Mouse (Mus musculus): ENCODE results near the gene Bpifb9a.
"Not testable (repeated sequence)": the region's sequence is repeated elsewhere in the genome, so short reads cannot be mapped to it uniquely, and the experiment has no call there.

DNA sequence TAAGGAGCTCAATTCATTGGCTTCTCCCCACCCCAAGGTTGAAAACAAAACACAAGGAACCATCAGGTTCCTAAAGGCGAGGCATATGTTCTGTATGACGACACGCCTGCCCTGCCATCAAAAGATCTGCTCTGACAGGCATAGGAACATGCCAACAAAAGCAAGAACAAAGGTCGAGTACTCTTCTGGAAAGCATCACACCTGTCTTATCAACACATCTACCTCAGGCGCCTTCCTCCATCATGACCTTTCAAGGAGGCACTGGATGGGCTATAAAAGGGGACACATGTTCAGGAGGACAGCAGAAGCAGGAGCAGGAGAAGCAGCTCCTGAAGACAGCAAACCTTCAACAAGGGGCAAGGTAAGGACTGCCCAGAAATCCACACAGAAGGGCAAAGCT is at the start of gene Bpifb9a:
- not testable (repeated sequence) for TF ChIP-seq TCF12 (IDR thresholded peaks at IDR 0.05; ENCODE audit: insufficient read depth, poor library complexity, severe bottlenecking); POLR2A (IDR thresholded peaks at IDR 0.05; ENCODE audit: insufficient read length, low read depth); CEBPB (IDR thresholded peaks at IDR 0.05; ENCODE audit: insufficient read depth, poor library complexity, severe bottlenecking); USF1 (IDR thresholded peaks at IDR 0.05; ENCODE audit: low read depth); POLR2AphosphoS2 (IDR thresholded peaks at IDR 0.05; ENCODE audit: insufficient read length, low read depth); MAX (IDR thresholded peaks at IDR 0.05; ENCODE audit: low read depth); MYOG (IDR thresholded peaks at IDR 0.05; ENCODE audit: control insufficient read depth in 1 of 3, insufficient read depth in 1 of 3, insufficient read length in 2 of 3, low read depth in 2 of 3)

Data from myocyte (in vitro differentiated cells).